Mouse (Mus musculus) midbrain, postnatal 0 days (tissue): ENCODE measurements around the gene Katnb1. TPM values are rescaled to one million over a fixed set of nuclear protein-coding genes. Genes with fewer than 3 reads are reported as not detected.

Source experiments
- ATAC-seq: fragments of 200-750 bp; cut with Nextera tagmentation; 2 replicates; pipeline ENCODE4 v1.8.0; 2017; ENCODE audit warnings: moderate number of reproducible peaks, mild to moderate bottlenecking, moderate TSS enrichment, moderate library complexity; ENCODE audit not compliant: low FRiP score
- DNase-seq: peaks from one replicate; pipeline ENCODE4 v3.0.0-alpha.2; 2015; ENCODE audit warnings: low spot score
- H3K27ac ChIP-seq: fragments of 300-500 bp; sonication (generic); 2 replicates; pipeline ENCODE4 v1.5.1; 2014; ENCODE audit warnings: low read depth, mild to moderate bottlenecking, low read length, mixed read lengths
- H3K27me3 ChIP-seq: fragments of 300-500 bp; sonication (generic); 2 replicates; pipeline ENCODE4 v1.6.1; 2014; ENCODE audit warnings: low read length, control low read depth, mixed read lengths; ENCODE audit not compliant: insufficient read depth
- H3K36me3 ChIP-seq: fragments of 300-500 bp; sonication (generic); 2 replicates; pipeline ENCODE4 v1.6.1; 2014; ENCODE audit warnings: low read length, control low read depth, mixed read lengths; ENCODE audit not compliant: insufficient read depth
- H3K4me1 ChIP-seq: fragments of 300-500 bp; sonication (generic); 2 replicates; pipeline ENCODE4 v1.6.1; 2014; ENCODE audit warnings: mild to moderate bottlenecking, control low read depth, antibody characterized with exemption, low read length, mixed read lengths; ENCODE audit not compliant: insufficient read depth
- H3K4me2 ChIP-seq: fragments of 300-500 bp; sonication (generic); 2 replicates; pipeline ENCODE4 v1.6.1; 2014; ENCODE audit warnings: low read depth, mild to moderate bottlenecking, low read length, mixed read lengths; ENCODE audit not compliant: poor library complexity, severe bottlenecking
- H3K4me3 ChIP-seq: fragments of 300-500 bp; sonication (generic); 2 replicates; pipeline ENCODE4 v1.5.1; 2014; ENCODE audit warnings: low read depth, mild to moderate bottlenecking, low read length, moderate library complexity
- H3K9ac ChIP-seq: fragments of 300-500 bp; sonication (generic); replicated peaks from 2 replicates; pipeline ENCODE4 v1.6.1; 2014; ENCODE audit warnings: mild to moderate bottlenecking, low read length, moderate library complexity, mixed read lengths; ENCODE audit not compliant: poor library complexity, severe bottlenecking
- H3K9me3 ChIP-seq: fragments of 300-500 bp; sonication (generic); 2 replicates; pipeline ENCODE4 v1.6.1; 2016; ENCODE audit warnings: low read length, control low read depth
- CTCF ChIP-seq: IDR thresholded peaks from 2 replicates; pipeline ENCODE4 v1.5.1; 2016; ENCODE audit warnings: antibody characterized with exemption, mild to moderate bottlenecking
- WGBS: fragments of 180-500 bp; shearing (Covaris S2); extraction: QIAGEN DNeasy Blood & Tissue Kit; methylation state at CpG from one replicate; pipeline ENCODE4 v1.1.7; 2014; 5-methylcytosine and 5-hydroxymethylcytosine counted together
- polyA plus RNA-seq: library from polyadenylated mRNA; unstranded; fragments of >200 nt; fragmentation: Nextera tagmentation; extraction: Ambion mirVana; gene quantifications from 2 replicates; pipeline ENCODE4 v1.2.1, GENCODE M21; 2015
- total RNA-seq: library from RNA; depleted of rRNA; stranded (reverse); fragments of >200 nt; gene quantifications from 2 replicates; pipeline ENCODE4 v1.2.3, GENCODE M21; 2014; rRNA removed

Katnb1 gene
- 53.7 and 61.6 TPM in 2 replicates for total RNA-seq
- polyA plus RNA-seq = 52.5 and 56.7 TPM in 2 replicates

GRCm38 (mm10) chr8:95080381-95081341 is at the start of gene Katnb1:
TSS of gene Katnb1 (plus strand) at chr8:95081186.
- peak; percentile 98 for ATAC-seq
- H3K36me3 ChIP-seq = peaks cover 17% of the 10 kb centered on the region; the same call in 1 of the 2 replicates
- peak within 1 kb of the TSS; percentile 77 for H3K27ac ChIP-seq
- H3K4me2 ChIP-seq = peak within 1 kb of the TSS; percentile 94
- 1% methylated on average over 47 of the region's 47 CpGs for WGBS
- no peaks in the 10 kb centered on the region for H3K9me3 ChIP-seq
- no peaks in the 10 kb centered on the region for H3K27me3 ChIP-seq
- peak within 1 kb of the TSS; percentile 74 for H3K9ac ChIP-seq
- peaks cover 7% of the 10 kb centered on the region; the same call in 1 of the 2 replicates for H3K4me1 ChIP-seq
- peak within 1 kb of the TSS; percentile 63 for H3K4me3 ChIP-seq
- peak; percentile 100 for DNase-seq
- TF ChIP-seq CTCF = no peak

GRCm38 (mm10) chr8:95037106-95037925 is 43.7 kb upstream of the Katnb1 start:
- Histone ChIP-seq H3K27me3 (no peaks in the 10 kb centered on the region), H3K4me2 (no peak overlapping the region), H3K4me3 (no peak overlapping the region), H3K9ac (no peak overlapping the region), H3K36me3 (no peaks in the 10 kb centered on the region), H3K4me1 (no peaks in the 10 kb centered on the region), H3K27ac (no peak overlapping the region), H3K9me3 (no peaks in the 10 kb centered on the region)
- TF ChIP-seq CTCF = no peak
- ATAC-seq (no peak), DNase-seq (peak; percentile 51)
- WGBS = 61% methylated on average over 7 of the region's 7 CpGs

- Histone ChIP-seq H3K4me3 (no peak overlapping the region), H3K9ac (no peak overlapping the region), H3K9me3 (no peaks in the 10 kb centered on the region), H3K4me1 (no peaks in the 10 kb centered on the region), H3K4me2 (no peak overlapping the region), H3K36me3 (no peaks in the 10 kb centered on the region), H3K27ac (no peak overlapping the region), H3K27me3 (no peaks in the 10 kb centered on the region)
- WGBS = 78% methylated on average over 6 of the region's 6 CpGs
- TF ChIP-seq CTCF = no peak
- DNase-seq (no peak), ATAC-seq (no peak)
These were observed 38.9 kb upstream of the Katnb1 start for GRCm38 (mm10) chr8:95041883-95042784.

GRCm38 (mm10) chr8:95044811-95045210 is 36.2 kb upstream of the Katnb1 start:
- no peak for ATAC-seq
- Histone ChIP-seq H3K27me3 (no peaks in the 10 kb centered on the region), H3K27ac (peak overlapping the region; percentile 60), H3K4me2 (no peak overlapping the region), H3K9me3 (no peaks in the 10 kb centered on the region), H3K4me3 (no peak overlapping the region), H3K4me1 (no peaks in the 10 kb centered on the region), H3K36me3 (no peaks in the 10 kb centered on the region), H3K9ac (no peak overlapping the region)
- WGBS = 33% methylated on average over 4 of the region's 4 CpGs
- peak; percentile 41 for DNase-seq
- TF ChIP-seq CTCF = no peak

GRCm38 (mm10) chr8:95046982-95047381 is 34.0 kb upstream of the Katnb1 start:
- TF ChIP-seq CTCF = no peak
- Histone ChIP-seq H3K27me3 (no peaks in the 10 kb centered on the region), H3K9me3 (no peaks in the 10 kb centered on the region), H3K27ac (no peak overlapping the region), H3K4me1 (no peaks in the 10 kb centered on the region), H3K4me3 (no peak overlapping the region), H3K9ac (no peak overlapping the region), H3K4me2 (no peak overlapping the region), H3K36me3 (no peaks in the 10 kb centered on the region)
- no peak for DNase-seq
- ATAC-seq = no peak
- WGBS = 73% methylated on average over 3 of the region's 3 CpGs
